Mouse (Mus musculus) naive thymus-derived CD4-positive, alpha-beta T cell, adult 2 months (primary cell): ENCODE measurements around the gene Pigh.

Experiments used
- DNase-seq: peaks from one replicate; pipeline ENCODE4 v3.0.0-alpha.2; 2011; ENCODE audit warnings: low read depth

Pigh gene

DNA sequence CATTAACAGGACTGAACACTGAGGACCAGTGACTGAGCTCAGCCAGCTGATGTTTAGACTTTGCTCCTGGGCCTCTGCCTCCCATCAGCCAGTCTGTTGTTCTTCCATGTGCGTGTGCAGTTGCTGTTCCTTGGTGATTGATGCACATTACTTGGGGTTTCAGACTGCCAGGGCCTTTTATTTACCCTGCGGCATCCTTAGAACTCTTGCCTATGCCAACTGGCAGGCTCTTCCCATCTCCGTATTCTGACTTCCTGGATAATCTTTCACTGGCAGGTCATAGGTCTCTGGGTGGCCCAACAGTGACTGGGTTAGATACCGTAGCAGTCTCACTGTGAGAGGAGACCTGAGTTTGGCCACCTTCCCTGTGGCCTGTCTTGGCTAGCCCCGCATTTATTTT lies 21.9 kb downstream of the Pigh start:
- no peak for DNase-seq

DNA sequence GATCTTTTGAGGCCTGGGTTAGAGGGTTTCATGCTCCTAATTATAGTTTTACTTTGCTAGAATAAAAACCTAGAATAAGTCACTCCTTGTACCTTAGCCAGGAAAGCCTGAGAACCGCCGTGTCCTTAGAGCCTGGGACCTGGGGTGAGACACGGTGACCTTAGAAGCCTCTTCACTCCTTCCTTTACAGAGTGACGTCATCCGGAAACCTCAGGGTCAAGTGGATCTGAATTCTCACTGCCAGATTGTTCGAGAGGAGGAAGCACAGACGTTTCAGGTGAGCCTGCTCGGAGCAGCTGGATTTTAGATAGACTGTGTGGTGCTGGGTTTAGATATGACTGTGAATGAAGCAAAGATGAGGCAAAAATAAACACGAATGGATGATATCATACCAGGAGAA lies 23.0 kb downstream of the Pigh start:
- no peak for DNase-seq

DNA sequence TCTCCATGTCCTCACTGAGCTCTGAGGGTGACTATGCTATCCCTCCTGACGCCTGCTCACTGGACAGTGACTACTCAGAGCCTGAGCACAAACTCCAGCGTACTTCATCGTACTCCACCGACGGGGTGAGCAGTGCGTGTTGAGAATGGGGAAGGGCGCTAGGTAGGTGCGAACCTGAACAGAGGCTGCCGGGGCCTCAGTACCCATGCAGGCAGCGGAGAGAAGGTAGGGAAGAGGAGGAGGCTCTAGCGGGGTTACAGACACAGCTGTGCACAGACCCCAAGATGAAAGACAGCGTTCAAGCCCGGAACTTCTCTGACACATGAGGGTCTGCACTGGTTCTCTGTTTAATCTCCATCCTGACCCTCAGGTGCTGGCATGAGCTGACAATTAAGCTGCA lies 25.0 kb downstream of the Pigh start:
- no peak for DNase-seq

DNA sequence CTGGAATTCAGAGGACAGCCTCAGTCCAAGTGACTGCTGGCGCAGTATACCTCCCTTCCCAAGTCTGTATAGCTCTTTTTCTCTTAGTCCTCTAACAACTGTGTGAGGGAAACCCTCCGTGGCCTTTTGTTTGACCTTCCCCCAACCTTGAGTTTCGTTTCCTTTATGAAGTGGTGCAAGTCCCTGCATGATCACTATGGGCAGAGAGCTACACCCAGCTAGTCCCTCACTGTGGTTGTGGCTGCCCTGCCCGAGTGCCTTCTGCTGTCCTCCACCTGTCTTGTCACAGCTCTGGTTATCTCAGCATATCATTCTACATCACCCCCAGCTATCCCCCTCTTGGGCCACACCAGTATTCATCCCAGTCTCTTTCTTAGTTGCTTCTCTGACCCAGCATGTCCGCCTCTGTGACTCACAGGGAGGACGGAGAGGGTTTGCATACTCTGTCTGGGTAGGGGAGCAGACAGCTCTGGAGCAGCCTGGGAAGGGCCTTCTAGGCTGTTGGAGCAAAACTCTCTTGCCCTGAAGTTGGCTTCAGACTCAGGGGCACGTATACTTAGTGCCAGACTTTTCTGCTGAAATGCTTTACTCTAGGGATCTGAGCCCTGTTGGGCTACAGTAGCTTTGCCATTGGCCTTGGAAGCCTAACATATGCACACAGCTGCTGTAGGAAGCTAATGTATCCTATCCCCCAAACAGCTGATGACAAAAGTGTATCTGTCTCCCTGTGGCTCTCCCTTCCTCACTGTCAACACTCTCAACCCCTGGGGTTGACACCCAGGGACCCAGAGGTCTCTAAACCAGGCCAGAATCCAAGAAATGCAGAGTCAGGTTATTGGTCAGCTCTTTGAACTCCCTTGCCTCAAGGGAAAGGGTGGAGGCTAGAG lies 28.4 kb downstream of the Pigh start:
- no peak for DNase-seq

DNA sequence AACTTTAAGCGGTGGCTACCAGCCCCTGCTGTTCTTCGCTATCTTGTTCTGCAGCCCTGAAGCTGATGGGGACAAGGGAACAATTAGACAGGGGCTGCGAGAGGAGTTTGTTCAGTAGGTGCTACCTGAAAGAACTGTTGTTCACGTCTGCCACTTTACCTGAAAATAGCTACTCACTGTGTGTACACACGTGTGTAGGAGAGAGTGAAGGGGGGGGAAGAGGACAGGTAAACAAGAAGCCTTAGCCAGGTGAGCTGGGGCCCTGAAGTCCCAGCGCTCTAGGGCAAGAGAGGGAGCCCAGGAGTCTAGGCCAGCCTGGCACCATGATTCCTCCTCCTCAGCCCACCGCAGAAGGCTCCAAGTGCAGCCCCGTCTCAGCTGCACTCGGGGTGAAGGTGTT lies 29.3 kb downstream of the Pigh start:
- no peak for DNase-seq

DNA sequence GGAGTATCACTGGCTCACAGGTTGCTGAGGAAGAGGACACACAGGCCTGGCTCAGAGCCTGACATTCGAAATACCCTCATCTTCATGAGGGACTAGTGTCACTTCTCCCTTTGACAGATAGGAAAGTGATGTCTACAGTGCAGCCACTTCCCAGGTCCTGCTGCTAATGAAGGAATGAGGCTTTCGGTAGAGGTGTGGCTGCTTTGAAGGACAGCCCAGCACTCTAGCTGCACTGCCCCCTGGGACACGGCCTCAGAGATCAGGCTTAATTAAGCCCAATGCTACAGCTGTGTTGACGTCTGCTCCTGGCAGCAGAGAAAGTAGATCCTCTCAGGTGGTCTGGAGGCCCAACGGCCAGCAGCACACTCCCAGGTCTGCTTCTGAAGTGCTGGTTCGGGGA lies 29.9 kb downstream of the Pigh start:
- DNase-seq, result no peak

DNA sequence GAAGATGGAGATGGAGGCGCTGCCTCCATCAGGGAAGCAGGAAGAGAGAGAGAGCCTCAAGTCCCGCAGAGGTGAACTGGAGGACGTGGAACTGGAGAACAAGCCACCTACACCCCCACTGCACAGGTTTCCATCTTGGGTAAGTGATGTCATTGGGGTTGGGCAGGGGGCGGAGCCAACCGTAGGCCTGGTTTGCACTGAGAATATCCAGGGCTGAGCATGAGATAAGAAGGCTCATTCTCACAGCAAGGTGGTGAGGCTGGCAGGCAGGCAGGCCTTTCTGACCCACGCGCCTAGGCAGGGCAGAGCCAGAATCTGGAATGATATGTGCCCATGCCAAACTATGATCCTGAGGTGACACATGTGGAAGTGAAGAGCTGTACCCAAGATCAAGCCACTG lies 34.2 kb downstream of the Pigh start:
- DNase-seq, result no peak

DNA sequence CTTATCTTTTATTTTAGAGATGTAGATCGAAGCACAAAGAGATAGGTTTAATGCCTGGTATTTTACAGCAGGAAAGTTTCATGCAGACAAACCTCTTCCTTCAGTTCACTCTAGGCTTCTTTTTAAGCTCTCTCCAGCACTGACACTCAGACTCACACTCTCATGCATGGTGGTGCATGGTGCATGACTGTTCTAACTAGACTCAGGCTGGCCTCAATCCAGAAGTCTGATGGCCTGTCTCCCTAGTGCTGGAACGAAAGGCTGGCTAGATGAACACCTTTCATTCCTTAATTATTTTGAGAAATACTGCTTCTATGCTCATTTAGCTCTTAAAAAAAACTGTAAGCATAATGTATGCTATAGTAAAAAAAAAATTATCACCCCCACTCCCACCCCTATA lies 37.4 kb downstream of the Pigh start:
- DNase-seq, result no peak

DNA sequence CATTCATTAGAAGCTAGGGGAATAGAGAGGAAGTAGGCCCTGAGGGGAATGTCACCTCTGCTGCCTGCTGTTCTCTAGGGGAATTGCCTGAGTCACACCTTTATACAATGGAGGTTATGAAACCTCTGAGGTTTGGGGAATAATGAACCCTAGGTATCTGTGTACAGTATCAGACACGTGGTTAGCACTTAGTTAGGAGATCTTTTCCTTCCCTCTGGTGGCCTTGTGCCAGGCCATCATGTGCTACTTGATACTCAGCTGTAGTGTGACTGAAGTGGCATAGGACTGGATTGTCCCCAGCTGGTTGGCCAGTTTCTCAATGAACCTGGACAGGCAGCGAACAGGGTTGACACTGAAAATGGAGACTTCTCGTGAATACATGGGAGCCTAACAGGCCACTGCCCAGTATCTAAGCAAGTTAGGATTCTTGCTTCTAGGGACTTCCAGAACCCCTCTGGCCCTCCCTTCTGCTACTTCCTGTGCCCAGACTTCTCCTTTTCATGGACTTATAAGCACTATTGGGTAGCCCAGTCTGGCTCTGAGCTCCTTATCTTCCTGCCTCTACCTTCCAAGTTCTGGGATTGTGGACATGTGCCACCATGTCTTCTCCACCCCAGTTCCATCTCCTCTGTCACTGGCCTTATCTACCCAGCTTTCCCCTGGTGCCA lies 38.8 kb downstream of the Pigh start:
- no peak for DNase-seq

DNA sequence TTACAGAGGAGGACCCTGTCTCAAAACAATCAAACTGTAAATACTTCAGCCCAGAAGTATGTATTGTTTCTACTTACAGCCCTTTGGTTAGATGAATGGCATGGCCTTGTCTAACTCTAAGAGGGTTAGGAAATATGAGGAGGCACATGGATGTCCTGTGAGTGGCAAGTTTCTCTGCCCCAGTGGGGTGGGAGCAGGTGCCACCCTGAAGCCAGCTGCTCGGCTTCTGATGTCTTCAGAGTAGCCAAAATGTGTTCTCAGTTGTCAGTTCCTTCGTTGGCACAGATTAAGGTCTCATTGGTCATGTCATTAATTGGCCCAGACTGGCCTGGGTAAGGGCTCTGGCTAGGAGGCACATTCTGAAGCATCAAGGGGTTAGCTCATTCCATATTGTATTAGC lies 39.6 kb downstream of the Pigh start:
- DNase-seq, result no peak

DNA sequence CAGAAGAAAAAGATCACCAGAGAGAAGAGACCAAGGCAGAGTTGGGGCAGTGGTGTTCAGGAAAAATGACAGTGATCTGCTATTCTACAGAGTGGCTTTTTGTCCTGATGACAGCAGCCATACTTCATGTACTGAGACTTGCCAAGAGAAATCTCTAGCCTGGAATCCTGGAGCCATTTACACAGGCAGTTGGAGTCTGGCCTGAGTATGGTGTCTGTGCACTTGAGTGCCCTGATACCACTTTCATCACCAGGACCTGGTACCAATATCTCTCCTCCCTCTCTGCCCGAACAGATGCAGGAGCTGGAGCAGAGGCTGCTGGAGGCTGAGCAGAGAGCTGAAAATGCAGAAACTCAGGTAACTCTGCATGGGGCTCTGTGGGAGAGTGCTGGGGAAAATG lies 40.6 kb downstream of the Pigh start:
- no peak for DNase-seq

DNA sequence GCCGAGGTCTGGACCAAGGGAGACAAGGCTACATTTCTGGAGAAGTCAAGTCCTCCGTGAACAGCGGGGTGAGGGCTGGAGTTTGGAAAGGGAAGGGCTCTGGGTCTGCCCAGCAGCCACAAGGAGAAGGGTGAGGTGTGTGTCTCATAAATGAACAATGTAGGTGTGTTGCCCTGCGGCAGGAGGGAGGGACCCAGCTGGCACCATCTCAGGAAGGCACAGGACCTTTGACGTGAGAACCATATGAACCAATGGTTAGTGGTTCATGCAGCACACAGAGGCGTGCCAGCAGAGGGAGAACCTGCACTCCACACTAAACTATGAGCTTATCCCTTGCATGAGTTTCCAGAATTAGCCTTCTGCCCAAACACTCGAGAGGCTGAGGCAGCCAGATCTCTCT lies 42.2 kb downstream of the Pigh start:
- no peak for DNase-seq

DNA sequence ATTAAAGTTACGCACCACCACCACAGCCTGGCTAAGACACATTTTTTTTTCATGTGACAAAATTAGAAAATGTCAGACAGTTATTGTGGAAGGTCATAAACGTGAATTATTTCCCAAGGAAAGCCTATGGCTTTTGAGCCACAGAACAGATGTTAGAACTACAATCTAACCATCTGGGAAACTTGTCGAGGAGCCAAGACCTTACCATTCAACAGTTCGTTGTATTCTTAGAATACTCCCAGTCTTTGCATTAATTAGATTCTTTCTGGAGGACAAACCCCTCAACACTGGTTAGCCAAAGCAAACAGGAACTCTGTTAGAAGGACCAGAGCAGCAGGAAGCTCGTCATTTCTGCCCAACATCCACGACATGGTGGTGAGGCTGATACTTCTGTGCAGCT lies 43.3 kb downstream of the Pigh start:
- no peak for DNase-seq

DNA sequence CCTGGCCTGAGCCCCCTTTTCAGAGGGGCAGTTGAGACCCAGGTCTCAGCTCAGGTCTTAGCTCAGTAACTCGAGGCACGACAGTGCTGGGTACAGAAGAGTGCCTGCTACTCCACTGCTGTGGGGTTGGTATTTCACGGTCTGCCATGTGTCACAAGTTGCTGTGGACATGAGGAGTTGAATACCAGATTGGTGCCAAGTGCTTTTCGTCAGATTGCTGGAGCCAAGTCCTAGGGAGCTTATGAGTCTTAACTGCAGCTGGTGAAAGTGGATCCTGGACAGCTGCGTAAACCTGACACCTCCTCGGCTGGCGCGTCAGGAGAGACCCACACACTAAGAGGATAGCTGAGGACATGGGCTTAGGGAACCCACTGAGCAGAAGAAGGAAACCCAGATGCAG lies 44.8 kb downstream of the Pigh start:
- DNase-seq, result no peak

DNA sequence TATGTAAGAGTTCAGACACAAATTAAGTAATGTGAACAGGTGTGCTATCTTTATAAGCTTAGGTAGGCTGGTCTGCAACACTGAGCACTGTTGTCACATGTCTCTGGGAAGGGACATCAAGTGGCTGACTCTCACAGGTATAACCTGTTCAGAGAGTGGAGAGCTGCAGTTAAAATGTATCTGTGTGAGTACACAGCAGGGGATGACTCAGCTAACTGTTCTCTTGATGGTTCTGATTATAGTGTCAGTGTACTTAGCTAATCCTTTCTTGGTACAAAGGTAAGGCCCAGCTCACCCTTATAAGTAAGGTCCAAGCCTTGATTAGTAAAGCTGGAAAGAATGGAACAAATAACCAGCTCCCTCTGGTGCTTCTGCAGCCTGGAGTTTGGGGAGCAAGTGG lies 48.0 kb downstream of the Pigh start:
- no peak for DNase-seq

DNA sequence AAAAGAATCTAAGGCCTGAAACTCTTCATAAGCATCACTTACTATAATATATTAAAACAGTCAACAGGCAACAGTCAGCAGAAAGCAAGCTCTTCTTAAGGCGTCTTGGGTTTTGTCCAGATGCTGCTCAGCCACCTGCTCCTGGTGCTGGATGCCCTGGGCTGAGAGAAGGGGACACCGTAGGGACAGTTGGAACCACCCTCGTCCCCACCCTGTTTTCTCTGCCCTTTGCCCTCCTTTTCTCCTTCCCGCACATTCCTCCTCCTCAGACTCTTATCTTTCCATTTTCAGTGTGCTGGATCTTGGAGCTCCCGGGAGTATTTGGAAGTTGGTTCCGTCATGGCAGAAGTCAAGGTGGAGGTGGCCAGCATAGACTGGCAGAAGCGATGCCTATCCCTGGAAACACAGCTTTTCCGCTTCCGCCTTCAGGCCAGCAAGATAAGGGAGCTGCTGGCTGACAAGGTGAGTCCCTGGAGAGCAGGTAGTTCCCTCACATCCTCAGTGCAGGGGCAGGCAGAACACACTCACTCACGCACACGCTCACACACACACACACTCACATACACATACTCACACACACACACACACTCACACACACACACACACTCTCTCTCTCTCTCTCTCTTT lies 49.1 kb downstream of the Pigh start:
- no peak for DNase-seq

DNA sequence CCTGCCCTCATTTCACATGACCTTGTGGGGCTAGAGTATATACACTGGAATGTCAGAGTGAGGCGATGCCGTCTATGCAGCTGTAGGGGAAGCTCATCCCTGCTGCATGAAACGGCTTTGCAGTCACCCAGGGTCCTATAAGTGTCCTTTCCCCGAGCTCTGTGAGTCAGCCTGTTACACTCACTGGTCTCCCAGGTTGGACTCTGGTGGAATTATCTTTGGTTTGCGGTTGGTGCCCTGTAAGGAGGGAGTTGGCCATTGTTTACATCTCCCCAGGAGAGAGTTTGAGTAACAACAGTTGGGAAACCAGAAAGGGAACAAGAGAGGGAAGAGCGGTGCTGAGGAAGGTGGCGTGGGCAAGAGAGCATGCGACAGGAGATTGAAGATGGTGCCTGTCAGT lies 49.7 kb downstream of the Pigh start:
- no peak for DNase-seq

DNA sequence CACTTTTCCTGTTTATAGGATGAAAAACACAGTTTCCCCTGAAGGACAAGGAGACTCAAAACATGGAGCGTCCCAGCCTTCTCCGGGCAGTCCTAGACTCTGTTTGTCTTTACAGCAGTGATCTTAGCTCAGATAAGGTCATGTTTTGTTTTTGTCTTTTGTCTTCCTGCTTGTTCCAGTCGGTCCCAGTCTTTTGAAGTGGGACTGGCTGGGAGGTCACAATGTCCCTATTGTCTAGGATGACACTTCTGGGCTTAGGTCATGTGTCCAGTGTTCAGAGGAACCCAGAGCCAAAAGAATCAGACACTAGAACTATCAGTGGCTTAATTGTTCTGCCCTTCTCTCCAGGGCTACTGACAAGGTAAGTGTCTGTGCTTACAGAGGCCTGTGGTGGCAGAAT lies 54.1 kb downstream of the Pigh start:
- DNase-seq, result no peak

DNA sequence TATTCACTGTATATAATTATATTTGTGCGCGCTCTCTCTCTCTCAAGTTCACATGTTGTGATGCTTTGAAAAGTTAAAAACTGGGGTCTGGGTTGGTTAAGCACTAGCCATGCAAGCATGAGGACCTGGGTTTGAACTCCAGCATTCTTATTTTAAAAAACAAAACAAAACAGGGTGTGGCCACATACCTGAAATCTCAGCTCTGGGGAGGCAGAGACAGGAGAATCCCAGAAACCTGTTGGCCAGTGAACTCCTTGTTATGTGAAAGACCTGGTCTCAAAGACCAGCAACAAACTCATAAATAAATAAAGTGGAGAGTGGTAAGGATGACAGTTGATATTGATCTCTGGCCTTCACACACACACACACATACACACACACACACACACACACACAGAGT lies 55.1 kb downstream of the Pigh start:
- no peak for DNase-seq
